Mouse (Mus musculus): ENCODE measurements around the gene Nynrin.

DNA sequence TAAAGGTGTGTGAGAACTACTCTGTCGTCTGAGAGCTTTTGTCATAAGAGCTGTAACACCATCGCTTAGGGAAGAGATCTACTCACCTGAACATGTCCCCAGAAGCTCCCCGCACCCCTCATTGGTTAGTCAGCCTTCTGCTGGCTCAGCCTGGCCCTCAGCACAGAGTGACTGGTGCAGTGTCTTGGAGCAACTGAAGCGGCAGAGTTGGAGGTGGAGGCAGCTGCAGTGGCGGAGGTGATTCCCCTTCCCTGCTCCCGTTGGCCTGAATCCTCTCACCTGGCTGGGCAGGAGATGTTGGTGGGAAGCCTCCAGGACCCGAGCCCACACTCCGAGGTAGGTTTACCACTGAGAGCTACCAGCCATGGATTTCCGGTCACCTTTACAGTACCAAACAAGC lies 33.2 kb upstream of the Nynrin start:
- no peak for TF ChIP-seq CTCF (IDR thresholded peaks at IDR 0.05; ENCODE audit: insufficient read depth, low read length)
- no peak for TF ChIP-seq POLR2A (IDR thresholded peaks at IDR 0.05; ENCODE audit: borderline replicate concordance, extremely low read depth, low read depth, low read length)

Data from lung, adult 2 months (tissue).